ENCODE assay signal across 23 mouse cellular contexts in genomic region chr16:41787146-41787545, GRCm38 (mm10).
DNase-seq lines count a peak whose midpoint lies in the region; ATAC-seq and TF ChIP-seq lines count a peak whose summit lies in the region.
"Had no signal": no experiment of that assay in that cellular context is flagged by ENCODE, and none has a peak within 500 bp of the region (broad histone marks: within the 10 kb centered on the region; RNA-seq: fewer than 3 reads in every experiment).

No protein-coding gene starts in this region.

- no peaks in the 10 kb centered on the region for H3K9me3 ChIP-seq in embryonic facial prominence, embryonic 11.5 days (replicated peaks; ENCODE audit: control insufficient read depth, low read length)
- no peaks in the 10 kb centered on the region for H3K9me3 ChIP-seq in embryonic facial prominence, embryonic 10.5 days
- no peaks in the 10 kb centered on the region for H3K9me3 ChIP-seq in limb, embryonic 14.5 days (ENCODE audit: control insufficient read depth, low read length)
- H3K9me3 ChIP-seq: embryonic facial prominence, embryonic 13.5 days; hindbrain, embryonic 10.5 days; kidney, embryonic 15.5 days; megakaryocyte, embryonic 14.5 days; neural tube, embryonic 13.5 days had no signal

- H3K9ac ChIP-seq in embryonic facial prominence, embryonic 11.5 days (replicated peaks; ENCODE audit: low read length): no peak overlapping the region
- H3K9ac ChIP-seq in limb, embryonic 14.5 days (ENCODE audit: low read depth, low read length, severe bottlenecking): no peak overlapping the region
- H3K9ac ChIP-seq: embryonic facial prominence, embryonic 13.5 days; kidney, embryonic 15.5 days; neural tube, embryonic 13.5 days had no signal

- no peaks in the 10 kb centered on the region for H3K36me3 ChIP-seq in embryonic facial prominence, embryonic 11.5 days (replicated peaks; ENCODE audit: control insufficient read depth, insufficient read depth, low read depth, low read length)
- H3K36me3 ChIP-seq in embryonic facial prominence, embryonic 10.5 days (replicated peaks): no peaks in the 10 kb centered on the region
- no peaks in the 10 kb centered on the region for H3K36me3 ChIP-seq in limb, embryonic 14.5 days (ENCODE audit: control insufficient read depth, insufficient read depth, low read length)
- H3K36me3 ChIP-seq: embryonic facial prominence, embryonic 13.5 days; hindbrain, embryonic 10.5 days; kidney, embryonic 15.5 days; neural tube, embryonic 13.5 days had no signal

- H3K4me3 ChIP-seq in embryonic facial prominence, embryonic 11.5 days (ENCODE audit: low read depth, low read length): no peak overlapping the region
- H3K4me3 ChIP-seq in embryonic facial prominence, embryonic 10.5 days: no peak overlapping the region
- no peak overlapping the region for H3K4me3 ChIP-seq in layer of hippocampus, adult 2 months
- no peak overlapping the region for H3K4me3 ChIP-seq in limb, embryonic 14.5 days (replicated peaks; ENCODE audit: low read length)
- H3K4me3 ChIP-seq: embryonic facial prominence, embryonic 13.5 days; gastrocnemius, adult 2 months; hindbrain, embryonic 10.5 days; kidney, embryonic 15.5 days; megakaryocyte, embryonic 14.5 days; neural tube, embryonic 13.5 days had no signal

- ATAC-seq in embryonic facial prominence, embryonic 11.5 days (replicated peaks; ENCODE audit: insufficient number of reproducible peaks, low FRiP score, low TSS enrichment, low read depth): peak; percentile 39; the same call in 1 of the 2 replicates
- ATAC-seq in limb, embryonic 14.5 days (ENCODE audit: low FRiP score, low read depth): no peak
- no peak for ATAC-seq in erythroid progenitor cell, adult 5-6 weeks (replicated peaks; ENCODE audit: low FRiP score, poor library complexity, severe bottlenecking)
- ATAC-seq: activated CD4-positive, CD25-positive, alpha-beta regulatory T cell, adult 4 months; CD4-positive, CD25-positive, alpha-beta regulatory T cell, adult 4 months; hindbrain, postnatal 0 days; intestine, postnatal 0 days had no signal

- peak; percentile 49 for DNase-seq in embryonic facial prominence, embryonic 11.5 days (ENCODE audit: low spot score)
- no peak for DNase-seq in embryonic facial prominence, embryonic 10.5 days (ENCODE audit: low spot score)
- no peak for DNase-seq in layer of hippocampus, adult 2 months (ENCODE audit: low spot score in 2 of 2)
- DNase-seq in layer of hippocampus, postnatal 14 days (ENCODE audit: low spot score in 2 of 2): no peak
- peak; percentile 40 for DNase-seq in embryo, embryonic 11 days
- peak; percentile 38 for DNase-seq in limb, embryonic 14.5 days (ENCODE audit: low spot score)
- DNase-seq: adrenal gland, postnatal 14 days; cerebellum, adult 11 months; cerebellum, postnatal 14 days; gastrocnemius, adult 2 months; lung, adult 2 months; thymus, postnatal 25 days had no signal

- no peaks in the 10 kb centered on the region for H3K27me3 ChIP-seq in embryonic facial prominence, embryonic 11.5 days (ENCODE audit: control insufficient read depth, insufficient read depth, low read length)
- H3K27me3 ChIP-seq in embryonic facial prominence, embryonic 10.5 days (replicated peaks; ENCODE audit: low read depth, poor library complexity, severe bottlenecking): no peaks in the 10 kb centered on the region
- H3K27me3 ChIP-seq in limb, embryonic 14.5 days (ENCODE audit: control insufficient read depth, insufficient read depth, low read length): no peaks in the 10 kb centered on the region
- H3K27me3 ChIP-seq: embryonic facial prominence, embryonic 13.5 days; kidney, embryonic 15.5 days; megakaryocyte, embryonic 14.5 days; neural tube, embryonic 13.5 days had no signal

- TF ChIP-seq POLR2A in limb, embryonic 14.5 days (IDR thresholded peaks at IDR 0.05; ENCODE audit: borderline replicate concordance, extremely low read depth, insufficient read depth, insufficient read length): no peak

- TF ChIP-seq CTCF in layer of hippocampus, adult 2 months (conservative IDR thresholded peaks at IDR 0.05): no peak

- H3K27ac ChIP-seq in embryonic facial prominence, embryonic 11.5 days (replicated peaks; ENCODE audit: low read depth, low read length): no peak overlapping the region
- H3K27ac ChIP-seq in embryonic facial prominence, embryonic 10.5 days (replicated peaks): no peak overlapping the region
- 0 out of 2 replicates have a peak overlapping the region, but pooled peaks have one; percentile 7 for H3K27ac ChIP-seq in layer of hippocampus, adult 2 months
- H3K27ac ChIP-seq in limb, embryonic 14.5 days (replicated peaks; ENCODE audit: low read depth, low read length): no peak overlapping the region
- H3K27ac ChIP-seq: embryonic facial prominence, embryonic 13.5 days; gastrocnemius, adult 2 months; hindbrain, embryonic 10.5 days; hindbrain, postnatal 0 days; kidney, embryonic 15.5 days; neural tube, embryonic 13.5 days had no signal

- 55% methylated on average over 1 of the region's 1 CpGs for WGBS in embryonic facial prominence, embryonic 11.5 days
- 57% methylated on average over 1 of the region's 1 CpGs for WGBS in embryonic facial prominence, embryonic 10.5 days
- 3% methylated on average over 1 of the region's 1 CpGs for WGBS in limb, embryonic 14.5 days

- H3K4me1 ChIP-seq in embryonic facial prominence, embryonic 11.5 days (ENCODE audit: control insufficient read depth, insufficient read depth, low read length): no peaks in the 10 kb centered on the region
- peaks cover 3% of the 10 kb centered on the region; the same call in 1 of the 2 replicates for H3K4me1 ChIP-seq in embryonic facial prominence, embryonic 10.5 days
- H3K4me1 ChIP-seq in limb, embryonic 14.5 days (ENCODE audit: control insufficient read depth, insufficient read depth, low read length): no peaks in the 10 kb centered on the region
- H3K4me1 ChIP-seq: hindbrain, embryonic 10.5 days; kidney, embryonic 15.5 days; megakaryocyte, embryonic 14.5 days had no signal

- no peak overlapping the region for H3K4me2 ChIP-seq in embryonic facial prominence, embryonic 11.5 days (ENCODE audit: low read depth, low read length)
- H3K4me2 ChIP-seq in limb, embryonic 14.5 days (replicated peaks; ENCODE audit: low read depth, low read length, severe bottlenecking): no peak overlapping the region
- H3K4me2 ChIP-seq: embryonic facial prominence, embryonic 13.5 days; kidney, embryonic 15.5 days; liver, embryonic 11.5 days; neural tube, embryonic 13.5 days had no signal

Comparison
In these comparisons a context has a peak if more than half of its experiments do, and no peak if none do; other contexts are left out.
1. DNase-seq: peak in embryonic facial prominence, embryonic 11.5 days (single experiment), embryo, embryonic 11 days (single experiment) and limb, embryonic 14.5 days (single experiment); none in embryonic facial prominence, embryonic 10.5 days (single experiment), layer of hippocampus, adult 2 months (0 of 2) and layer of hippocampus, postnatal 14 days (0 of 2).